Mouse (Mus musculus) embryo, embryonic 9.5 days (tissue): ENCODE measurements at regions not wholly inside any gene's neighbourhood (a gene's known extent, or its start where the extent isn't known, plus 50 kb on each side); places are given as distances from the start of the nearest gene placed in this dataset.

Experiments used
- DNase-seq: peaks from one replicate; pipeline ENCODE4 v3.0.0-alpha.2; 2017; ENCODE audit errors: extremely low spot score

DNA sequence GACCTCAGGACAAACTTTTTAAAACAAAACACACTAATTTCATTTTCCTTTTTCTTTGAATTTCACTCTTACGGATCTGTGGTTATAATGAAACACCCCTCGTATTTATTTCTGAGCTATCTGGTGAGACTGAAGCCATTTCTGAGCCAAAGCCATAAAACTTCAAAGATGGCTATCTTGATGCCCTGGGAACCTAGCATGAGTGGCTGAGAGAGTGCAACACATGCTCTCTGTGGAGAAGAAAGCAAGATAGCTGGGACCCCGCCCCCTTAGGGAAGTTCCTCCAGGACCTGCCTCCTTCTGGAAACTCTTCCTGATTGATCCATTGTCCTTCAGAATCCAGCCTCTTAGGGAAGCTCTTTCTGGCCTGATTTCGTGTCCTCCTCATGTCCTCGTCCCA, 57.6 kb upstream of the Myb start:
- DNase-seq, result no peak

GRCm38 (mm10) chr10:21220795-21221194, 60.0 kb upstream of the Myb start:
- DNase-seq, result no peak

DNA sequence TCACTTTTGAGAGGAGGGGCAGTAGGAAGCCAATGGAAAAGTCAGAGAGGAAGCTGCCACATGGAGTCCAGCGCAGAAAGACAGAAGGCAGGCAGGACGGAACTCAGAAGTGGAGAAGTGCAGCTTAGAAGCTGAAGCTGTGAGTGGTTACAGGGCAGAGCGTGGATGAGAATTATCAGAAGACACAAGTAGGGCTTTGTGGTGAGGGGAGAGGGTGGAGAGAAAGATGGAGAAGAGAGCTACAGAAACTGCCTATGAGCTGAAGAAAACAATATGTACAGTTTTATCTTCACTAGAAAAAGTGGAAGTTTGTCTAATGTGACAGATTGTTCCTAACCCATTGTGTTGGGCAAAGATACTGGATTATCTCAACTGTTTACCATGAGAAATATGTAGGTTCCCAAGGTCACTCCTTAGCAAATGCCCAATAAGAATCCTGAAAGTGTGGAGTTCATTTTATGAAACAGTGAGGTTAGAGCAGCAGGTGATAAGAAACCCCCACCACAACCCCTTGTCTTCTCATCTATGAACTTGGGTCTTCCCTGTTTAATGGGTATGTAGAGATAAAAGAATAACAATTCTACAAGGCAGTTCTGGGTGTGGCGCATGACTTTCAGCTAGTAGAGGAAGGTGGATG, 60.6 kb upstream of the Myb start:
- DNase-seq, result no peak

GRCm38 (mm10) chr10:21222104-21223034, 61.6 kb upstream of the Myb start:
- no peak for DNase-seq

DNA sequence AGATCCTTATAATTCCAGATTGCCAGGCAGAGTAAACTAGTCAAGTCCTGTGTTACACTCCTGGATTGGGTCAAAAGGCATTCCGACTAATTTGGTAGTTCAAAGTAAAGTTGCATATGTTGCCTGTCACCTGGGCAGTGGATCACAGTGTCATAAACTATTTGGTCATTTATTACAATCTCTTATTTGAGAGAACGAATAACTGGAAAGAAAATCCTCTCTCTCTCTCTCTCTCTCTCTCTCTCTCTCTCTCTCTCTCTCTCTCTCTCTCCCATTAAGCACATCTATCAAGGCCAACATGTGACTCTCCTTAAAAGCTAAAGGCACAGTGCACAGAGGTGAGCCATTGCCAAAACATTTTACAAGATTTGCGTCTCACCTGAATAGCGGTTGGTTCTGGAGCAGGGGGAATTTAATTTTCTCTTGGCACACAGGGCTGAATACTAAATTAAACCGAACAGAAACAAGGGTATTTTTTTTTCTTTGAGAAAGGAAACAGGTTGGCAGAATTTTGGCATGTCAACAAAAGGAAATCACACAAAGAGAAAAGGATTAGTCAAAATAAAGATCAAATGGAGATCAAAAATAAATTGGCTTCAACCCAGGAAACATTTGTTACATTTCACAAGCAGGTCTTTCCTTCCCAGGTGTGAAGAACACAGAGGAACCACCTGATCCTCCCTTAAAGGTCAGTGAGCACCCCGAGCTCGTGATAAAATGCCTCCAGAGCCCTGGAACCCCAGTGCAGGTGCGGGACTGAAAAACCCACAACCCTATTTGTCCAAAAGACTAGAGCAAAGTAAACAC, 62.5 kb upstream of the Myb start:
- no peak for DNase-seq

DNA sequence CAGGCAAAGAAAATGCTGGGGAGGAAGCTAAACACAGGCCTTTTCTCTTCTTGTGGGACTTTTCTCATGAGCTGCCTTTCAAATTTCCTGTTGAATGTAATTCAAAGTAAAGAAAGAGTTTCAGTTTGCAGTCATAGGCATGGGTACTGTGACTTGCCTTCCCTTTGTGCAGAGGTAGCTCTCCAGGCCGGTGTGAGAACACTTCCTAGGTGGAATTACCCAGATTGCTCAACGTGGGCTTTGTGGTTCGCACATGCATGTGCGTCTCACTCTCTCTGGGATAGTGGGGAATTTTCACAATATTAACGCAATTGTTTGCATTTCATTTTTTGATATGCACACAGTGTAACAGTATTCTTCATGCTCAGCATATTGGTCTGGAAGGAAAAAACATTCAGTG, 63.4 kb upstream of the Myb start:
- no peak for DNase-seq

DNA sequence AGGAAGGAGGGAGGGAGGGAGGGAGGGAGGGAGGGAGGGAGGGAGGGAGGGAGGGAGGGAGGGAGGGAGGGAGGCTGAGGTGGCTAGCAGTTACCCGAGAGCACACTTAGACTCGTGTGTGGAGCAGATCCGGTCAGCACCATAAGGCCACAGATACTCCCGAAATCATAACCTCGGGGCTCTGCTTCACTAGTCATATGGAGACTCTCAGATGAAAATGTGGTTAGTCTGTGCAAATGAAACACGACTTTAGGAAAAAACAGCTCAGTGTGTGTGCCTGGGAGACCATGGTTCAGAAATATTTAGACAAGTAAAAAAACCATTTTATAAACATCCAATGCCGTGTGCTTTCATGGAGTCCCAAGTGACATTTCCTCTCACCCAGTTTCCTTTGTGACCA, 65.4 kb upstream of the Myb start:
- no peak for DNase-seq

DNA sequence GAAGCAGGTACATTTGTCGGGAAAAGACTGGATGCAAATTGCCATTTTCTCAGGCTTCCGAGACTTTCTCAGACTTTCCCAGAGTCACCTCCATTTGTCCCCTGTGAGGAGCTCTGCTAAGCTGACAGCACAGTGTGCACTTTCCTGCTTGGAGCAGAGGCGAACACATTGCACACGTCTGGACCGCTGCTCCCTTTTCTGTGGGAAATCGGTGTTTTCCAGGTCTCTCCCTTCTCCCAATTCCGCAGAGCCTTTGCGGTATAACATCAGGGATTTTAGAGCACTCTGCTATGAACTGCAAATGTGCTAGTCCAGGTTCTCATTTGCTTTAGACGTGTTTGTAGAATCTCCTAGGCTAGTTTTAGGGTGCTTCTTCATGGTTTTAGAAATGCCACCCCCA, 67.0 kb upstream of the Myb start:
- no peak for DNase-seq

- DNase-seq, result peak; percentile 1
Observed at GRCm38 (mm10) chr10:21228557-21228956, 67.2 kb upstream of the Hbs1l start.

GRCm38 (mm10) chr10:21235172-21235571, 60.6 kb upstream of the Hbs1l start:
- no peak for DNase-seq

DNA sequence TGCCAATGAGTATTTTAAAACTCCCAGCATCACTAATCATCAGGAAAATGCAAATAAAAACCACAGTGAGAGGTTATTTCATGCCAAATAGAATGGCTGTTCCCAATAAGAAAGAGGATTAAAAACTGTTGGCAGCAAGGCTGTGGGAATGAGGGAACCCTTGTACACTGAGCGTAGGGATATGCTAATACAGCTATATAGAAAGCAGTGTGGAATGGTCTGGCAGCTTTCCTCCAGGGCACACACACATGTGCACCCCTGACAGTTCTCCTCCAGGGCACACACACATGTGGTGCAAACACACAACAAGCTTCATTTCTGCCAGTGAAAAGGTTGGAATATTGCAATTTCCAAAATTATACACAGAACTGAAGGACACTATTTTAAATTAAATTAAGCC, 58.8 kb upstream of the Hbs1l start:
- no peak for DNase-seq

GRCm38 (mm10) chr10:21239451-21239850, 56.3 kb upstream of the Hbs1l start:
- DNase-seq, result no peak

GRCm38 (mm10) chr10:21241557-21242222, 54.1 kb upstream of the Hbs1l start:
- DNase-seq, result no peak

DNA sequence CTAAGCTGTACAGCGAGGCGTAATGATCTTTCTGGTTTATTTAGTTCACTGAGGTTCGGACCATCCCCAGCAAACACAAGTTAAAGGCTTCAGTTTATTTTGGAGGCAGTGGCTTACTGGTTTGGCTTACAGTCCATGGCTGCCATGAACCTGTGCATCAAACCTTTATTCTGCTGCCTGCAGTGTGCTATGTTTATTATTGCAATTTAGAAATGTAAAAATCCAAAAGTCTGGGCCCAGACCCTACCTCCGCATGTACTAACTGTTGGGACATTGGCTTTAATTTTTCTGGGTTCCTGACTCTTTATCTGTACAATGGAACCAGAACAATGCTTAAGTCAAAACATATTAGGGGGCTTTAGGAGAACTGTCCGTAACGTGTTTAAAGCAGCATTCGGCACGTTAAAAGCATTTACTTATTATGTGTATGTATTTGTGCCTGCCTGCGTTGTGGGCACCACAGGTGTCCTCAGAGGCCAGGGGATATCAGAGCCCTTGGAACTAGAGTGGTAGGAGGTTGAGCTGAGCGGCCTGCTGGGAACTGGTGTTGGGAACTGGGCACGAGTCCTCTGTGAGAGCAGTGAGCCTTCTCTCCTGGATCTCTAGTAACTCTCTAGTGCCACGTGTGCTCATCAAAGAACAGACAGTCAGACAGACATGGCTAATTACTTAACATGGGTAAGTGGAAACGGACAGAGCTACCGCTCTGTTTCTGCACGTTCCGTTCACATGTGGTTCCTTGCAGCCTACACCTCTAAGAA, 53.1 kb upstream of the Hbs1l start:
- no peak for DNase-seq

DNA sequence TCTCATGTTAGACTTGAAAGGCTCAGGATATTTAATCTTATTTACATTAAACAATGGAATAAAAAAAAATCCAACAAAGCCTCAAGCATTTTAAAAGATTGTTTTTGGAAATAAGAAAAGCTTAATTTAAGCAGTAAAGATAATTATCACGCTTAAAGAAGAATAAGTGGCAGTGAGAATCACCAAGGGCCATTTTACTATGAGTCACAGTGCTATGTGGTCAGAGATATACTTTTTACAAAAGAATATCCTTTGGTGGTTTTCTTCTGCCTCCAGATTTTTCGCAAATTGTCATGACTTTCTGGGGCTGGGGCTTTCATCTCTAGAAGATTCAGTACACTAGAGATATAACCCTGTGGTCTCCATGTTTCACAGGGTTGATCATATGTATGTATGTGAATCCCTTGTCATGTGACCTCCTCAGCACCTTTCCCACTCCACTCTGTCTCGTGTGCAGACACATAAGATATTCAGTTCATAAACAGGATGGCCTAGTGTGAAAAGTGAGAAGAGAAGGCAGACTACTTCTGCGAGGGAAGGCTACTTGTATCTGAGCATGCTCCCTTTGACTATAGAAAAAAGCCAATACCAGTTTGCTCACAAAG, 50.8 kb upstream of the Hbs1l start:
- no peak for DNase-seq

DNA sequence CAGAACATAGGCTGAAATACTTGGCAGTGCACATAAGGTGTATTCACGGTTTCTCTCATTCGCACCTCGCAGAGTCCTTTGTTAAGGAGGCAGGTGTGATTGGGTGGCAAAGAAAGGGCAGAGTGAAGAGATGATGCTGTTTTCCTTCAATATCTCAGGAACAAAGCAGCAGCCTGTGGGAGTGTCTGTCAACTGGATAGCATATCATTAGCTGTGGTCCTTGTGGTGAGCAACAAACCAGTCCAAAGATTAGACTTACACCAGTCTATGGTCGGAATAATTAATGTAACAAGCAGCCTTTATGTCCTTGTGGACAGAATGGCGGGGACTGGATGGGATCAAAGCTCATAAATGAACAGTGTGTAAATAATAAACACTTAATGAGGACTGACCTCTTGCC, 50.2 kb upstream of the Hbs1l start:
- DNase-seq, result no peak
